Mouse (Mus musculus) limb, embryonic 10.5 days (tissue): Measurements from ENCODE around the gene Pdia3. TPM values are rescaled to one million over a fixed set of nuclear protein-coding genes. Genes with fewer than 3 reads are reported as not detected.
"Not testable (repeated sequence)": the region's sequence is repeated elsewhere in the genome, so short reads cannot be mapped to it uniquely, and the experiment has no call there.

Source experiments
- DNase-seq: peaks from one replicate; pipeline ENCODE4 v3.0.0-alpha.2; 2017; ENCODE audit warnings: low spot score
- H3K27ac ChIP-seq: fragments of 300-500 bp; sonication (generic); 2 replicates; pipeline ENCODE4 v1.5.1; 2016; ENCODE audit warnings: mild to moderate bottlenecking
- H3K27me3 ChIP-seq: fragments of 300-500 bp; sonication (generic); 2 replicates; pipeline ENCODE4 v1.6.1; 2016; ENCODE audit warnings: low read depth, mild to moderate bottlenecking; ENCODE audit not compliant: poor library complexity, severe bottlenecking
- H3K36me3 ChIP-seq: fragments of 300-500 bp; sonication (generic); 2 replicates; pipeline ENCODE4 v1.6.1; 2016; ENCODE audit warnings: mild to moderate bottlenecking, moderate library complexity
- H3K4me1 ChIP-seq: fragments of 300-500 bp; sonication (generic); 2 replicates; pipeline ENCODE4 v1.6.1; 2016
- H3K4me3 ChIP-seq: fragments of 300-500 bp; sonication (generic); 2 replicates; pipeline ENCODE4 v1.5.1; 2016; ENCODE audit warnings: mild to moderate bottlenecking, moderate library complexity
- H3K9me3 ChIP-seq: fragments of 300-500 bp; sonication (generic); replicated peaks from 2 replicates; pipeline ENCODE4 v1.6.1; 2016; ENCODE audit warnings: mild to moderate bottlenecking
- WGBS: fragments of 180-500 bp; shearing (Covaris S2); methylation state at CpG from one replicate; pipeline ENCODE4 v1.1.7; 2016; 5-methylcytosine and 5-hydroxymethylcytosine counted together
- microRNA-seq: library from miRNA; unstranded; fragments of <30 nt; microRNA quantifications from one replicate; pipeline ENCODE4, GENCODE M21; 2017
- polyA plus RNA-seq: library from polyadenylated mRNA; unstranded; fragments of >200 nt; fragmentation: Nextera tagmentation; extraction: Ambion mirVana; gene quantifications from 2 replicates; pipeline ENCODE4 v1.2.1, GENCODE M21; 2016

The Pdia3 gene
- polyA plus RNA-seq, 1 experiment from 2014 or later: 646 TPM

GRCm38 (mm10) chr2:121472783-121473182, 59.2 kb downstream of the Pdia3 start:
- WGBS: 93% methylated on average over 3 of the region's 3 CpGs
- H3K4me3 ChIP-seq: not testable (repeated sequence)

GRCm38 (mm10) chr2:121473301-121474179, 60.0 kb downstream of the Pdia3 start, which contains the start of gene Mfap1b:
TSS of gene Mfap1b (minus strand) at chr2:121474067.
- H3K4me1 ChIP-seq, H3K27ac ChIP-seq, H3K27me3 ChIP-seq, H3K9me3 ChIP-seq: not testable (repeated sequence)
- peak; percentile 82 for DNase-seq
- Histone ChIP-seq H3K36me3 (peaks cover 12% of the 10 kb centered on the region), H3K4me3 (peak within 1 kb of the TSS; percentile 62)
- WGBS: 6% methylated on average over 41 of the region's 41 CpGs

More at GRCm38 (mm10) chr2:121472783-121473182, 59.2 kb downstream of the Pdia3 start:
- not testable (repeated sequence) for DNase-seq, H3K9me3 ChIP-seq, H3K4me1 ChIP-seq, H3K27me3 ChIP-seq, H3K27ac ChIP-seq
- peaks cover 16% of the 10 kb centered on the region for H3K36me3 ChIP-seq

DNA sequence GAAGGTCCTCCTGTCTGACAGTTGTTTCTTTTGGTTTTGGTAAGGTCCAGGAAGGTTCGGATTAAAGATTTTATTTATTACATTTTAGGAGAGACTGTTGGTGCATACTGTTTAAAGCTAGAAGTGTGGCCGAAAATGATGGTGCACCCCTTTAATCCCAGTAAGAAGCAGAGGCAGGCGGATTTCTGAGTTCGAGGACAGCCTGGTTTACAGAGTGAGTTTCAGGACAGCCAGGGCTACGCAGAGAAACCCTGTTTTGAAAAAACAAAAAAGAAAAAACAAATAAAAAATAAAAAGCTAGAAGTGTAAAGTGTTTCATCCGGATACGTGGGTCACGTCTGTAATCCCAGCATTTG, 60.6 kb downstream of the Pdia3 start:
- H3K27ac ChIP-seq: no peak overlapping the region; the same call in 1 of the 2 replicates
- 37% methylated on average over 8 of the region's 8 CpGs for WGBS
- no peak for DNase-seq
- H3K36me3 ChIP-seq: peaks cover 12% of the 10 kb centered on the region
- no peaks in the 10 kb centered on the region for H3K27me3 ChIP-seq
- H3K4me1 ChIP-seq: peaks cover 3% of the 10 kb centered on the region; the same call in 1 of the 2 replicates
- peak overlapping the region; percentile 62 for H3K4me3 ChIP-seq
- H3K9me3 ChIP-seq: no peaks in the 10 kb centered on the region

DNA sequence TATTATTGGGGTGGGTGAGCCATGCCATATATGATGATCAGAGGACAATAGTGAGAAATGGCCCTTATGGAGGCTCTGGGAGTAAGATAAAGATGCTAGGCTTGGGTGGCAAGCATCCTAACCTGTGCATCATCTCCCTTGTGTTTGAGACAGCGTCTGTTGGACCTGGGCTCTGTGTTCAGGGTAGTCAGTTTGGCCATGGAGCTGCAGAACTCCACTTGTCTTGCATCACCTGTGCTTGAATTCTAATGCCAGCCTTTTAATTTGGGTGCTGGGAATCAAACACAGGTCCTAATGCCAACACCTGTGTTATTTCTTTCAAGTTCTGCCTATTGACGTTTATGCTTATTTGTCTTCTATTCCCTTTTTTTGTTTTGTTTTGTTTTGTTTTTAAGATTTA, 61.7 kb downstream of the Pdia3 start:
- not testable (repeated sequence) for H3K9me3 ChIP-seq, DNase-seq, H3K27me3 ChIP-seq, H3K4me3 ChIP-seq, H3K4me1 ChIP-seq, H3K27ac ChIP-seq
- 96% methylated on average over 2 of the region's 2 CpGs for WGBS
- H3K36me3 ChIP-seq: peaks cover 11% of the 10 kb centered on the region

- no peaks in the 10 kb centered on the region for H3K27me3 ChIP-seq
- H3K36me3 ChIP-seq: no peaks in the 10 kb centered on the region
- 76% methylated on average over 3 of the region's 3 CpGs for WGBS
- H3K27ac ChIP-seq: no peak overlapping the region
- peaks cover 3% of the 10 kb centered on the region; the same call in 1 of the 2 replicates for H3K4me1 ChIP-seq
- H3K9me3 ChIP-seq: no peaks in the 10 kb centered on the region
- no peak overlapping the region for H3K4me3 ChIP-seq
- DNase-seq: peak; percentile 18
Observed at GRCm38 (mm10) chr2:121477491-121478266, 64.1 kb downstream of the Pdia3 start.

DNA sequence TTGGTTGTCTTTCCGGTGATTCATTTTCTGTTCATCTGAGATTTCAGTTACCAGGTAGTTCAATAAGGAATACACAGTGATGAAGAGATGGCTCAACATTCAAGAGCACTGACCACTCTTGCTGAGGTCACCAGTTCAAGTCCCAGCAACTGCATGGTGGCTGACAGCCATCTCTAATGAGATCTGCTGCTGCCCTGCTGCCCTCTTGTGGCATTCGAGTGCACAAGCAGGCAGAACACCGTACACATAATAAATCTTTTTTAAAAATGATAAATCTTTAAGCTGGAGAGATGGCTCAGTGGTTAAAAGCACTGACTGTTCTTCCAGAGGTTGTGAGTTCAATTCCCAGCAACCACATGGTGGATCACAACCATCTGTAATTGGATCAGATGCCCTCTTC, 66.9 kb downstream of the Pdia3 start:
- Histone ChIP-seq H3K9me3 (no peaks in the 10 kb centered on the region), H3K27ac (no peak overlapping the region), H3K36me3 (no peaks in the 10 kb centered on the region), H3K27me3 (no peaks in the 10 kb centered on the region), H3K4me3 (no peak overlapping the region), H3K4me1 (peaks cover 5% of the 10 kb centered on the region)
- WGBS: 63% methylated on average over 3 of the region's 3 CpGs
- peak; percentile 31 for DNase-seq

- H3K27me3 ChIP-seq, H3K4me3 ChIP-seq, H3K27ac ChIP-seq, H3K36me3 ChIP-seq, H3K4me1 ChIP-seq, H3K9me3 ChIP-seq: not testable (repeated sequence)
- WGBS: 84% methylated on average over 13 of the region's 13 CpGs
- peak; percentile 19 for DNase-seq
Observed at GRCm38 (mm10) chr2:121480916-121481315, 67.3 kb downstream of the Pdia3 start.

DNA sequence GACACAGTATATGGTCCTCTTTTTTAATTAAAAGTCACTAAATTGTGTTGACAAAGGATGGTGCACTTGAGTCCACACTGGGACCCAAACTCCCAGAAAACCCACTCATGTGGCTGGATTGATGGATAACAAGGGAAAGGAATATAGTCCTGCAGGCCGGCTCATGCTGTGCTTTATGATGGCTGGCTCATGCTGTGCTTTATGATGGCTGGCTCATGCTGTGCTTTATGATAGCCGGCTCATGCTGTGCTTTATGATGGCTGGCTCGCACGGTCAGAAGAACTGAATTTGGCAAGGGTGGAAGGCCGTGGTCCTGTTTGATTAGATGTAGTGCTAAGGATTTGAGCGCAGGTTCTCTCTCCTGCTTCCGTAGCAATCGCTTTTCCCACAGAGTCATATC, 70.0 kb downstream of the Pdia3 start:
- Histone ChIP-seq H3K4me3 (no peak overlapping the region), H3K9me3 (no peaks in the 10 kb centered on the region), H3K4me1 (peaks cover 5% of the 10 kb centered on the region; the same call in 1 of the 2 replicates), H3K36me3 (no peaks in the 10 kb centered on the region), H3K27ac (no peak overlapping the region), H3K27me3 (no peaks in the 10 kb centered on the region)
- WGBS: 74% methylated on average over 8 of the region's 8 CpGs
- peak; percentile 20 for DNase-seq

DNA sequence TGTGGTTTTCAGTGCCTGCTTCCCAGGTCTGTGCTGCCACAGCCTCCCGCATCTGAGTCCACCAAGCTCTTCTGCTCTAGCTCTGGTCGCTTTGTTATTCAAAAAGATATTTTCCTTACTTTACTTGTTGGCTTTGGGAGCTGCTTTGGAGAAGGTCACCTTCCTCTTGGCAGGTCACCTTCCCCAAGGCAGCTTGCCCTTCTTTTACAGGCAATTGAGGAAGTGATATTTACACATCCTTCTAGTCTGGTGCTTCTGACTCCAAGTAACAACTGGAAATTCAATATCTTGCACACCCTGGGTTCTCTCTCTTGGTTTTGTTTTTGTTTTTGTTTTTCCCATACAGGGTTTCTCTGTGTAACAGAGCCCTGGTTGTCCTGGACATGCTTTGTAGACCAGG, 70.8 kb downstream of the Pdia3 start:
- H3K4me3 ChIP-seq, H3K36me3 ChIP-seq, H3K4me1 ChIP-seq, H3K27ac ChIP-seq, DNase-seq, H3K9me3 ChIP-seq, H3K27me3 ChIP-seq: not testable (repeated sequence)
- 79% methylated on average over 2 of the region's 2 CpGs for WGBS

Small RNAs within 50 kb of the gene (microRNA-seq; reads per million reads assigned to microRNA genes)
- not detected for gene Gm22953

Other genes with a start within 250 kb of the Pdia3 start
- 78.0 and 82.8 TPM in 2 replicates for gene Tubgcp4, start 243.1 kb upstream of the Pdia3 start, polyA plus RNA-seq
- gene Zscan29, start 242.7 kb upstream of the Pdia3 start, polyA plus RNA-seq: 9.8 and 10.2 TPM in 2 replicates
- 116 and 135 TPM in 2 replicates for gene Trp53bp1, start 142.4 kb upstream of the Pdia3 start, polyA plus RNA-seq
- gene Map1a, start 124.2 kb upstream of the Pdia3 start, polyA plus RNA-seq: 1.5 and 2.0 TPM in 2 replicates
- gene Ppip5k1, start 58.4 kb upstream of the Pdia3 start, polyA plus RNA-seq: 7.5 and 8.9 TPM in 2 replicates
- gene Ckmt1, start 56.1 kb upstream of the Pdia3 start, polyA plus RNA-seq: 0.59 and 1.5 TPM in 2 replicates
- gene Strc, start 26.6 kb upstream of the Pdia3 start, polyA plus RNA-seq: not detected in 2 replicates
- gene Catsper2, start within 50 bp of the Pdia3 start, polyA plus RNA-seq: 2.3 and 2.9 TPM in 2 replicates
- 6.4 and 8.1 TPM in 2 replicates for gene Ell3, start 30.5 kb downstream of the Pdia3 start, polyA plus RNA-seq
- 472 and 490 TPM in 2 replicates for gene Serf2, start 35.4 kb downstream of the Pdia3 start, polyA plus RNA-seq
- 172 and 201 TPM in 2 replicates for gene Hypk, start 39.5 kb downstream of the Pdia3 start, polyA plus RNA-seq
- gene Serinc4, start 43.0 kb downstream of the Pdia3 start, polyA plus RNA-seq: 0.10 TPM in 1 of 2 replicates, not detected in the other
- gene Mfap1b, start 60.3 kb downstream of the Pdia3 start, polyA plus RNA-seq: 44.5 and 54.5 TPM in 2 replicates
- gene Mfap1a, start 92.9 kb downstream of the Pdia3 start, polyA plus RNA-seq: 24.3 and 29.7 TPM in 2 replicates
- 9.1 and 10.3 TPM in 2 replicates for gene Wdr76, start 92.9 kb downstream of the Pdia3 start, polyA plus RNA-seq